Mouse (Mus musculus): ENCODE measurements at regions not wholly inside any gene's neighbourhood (a gene's known extent, or its start where the extent isn't known, plus 50 kb on each side); places are given as distances from the start of the nearest gene placed in this dataset.

DNA sequence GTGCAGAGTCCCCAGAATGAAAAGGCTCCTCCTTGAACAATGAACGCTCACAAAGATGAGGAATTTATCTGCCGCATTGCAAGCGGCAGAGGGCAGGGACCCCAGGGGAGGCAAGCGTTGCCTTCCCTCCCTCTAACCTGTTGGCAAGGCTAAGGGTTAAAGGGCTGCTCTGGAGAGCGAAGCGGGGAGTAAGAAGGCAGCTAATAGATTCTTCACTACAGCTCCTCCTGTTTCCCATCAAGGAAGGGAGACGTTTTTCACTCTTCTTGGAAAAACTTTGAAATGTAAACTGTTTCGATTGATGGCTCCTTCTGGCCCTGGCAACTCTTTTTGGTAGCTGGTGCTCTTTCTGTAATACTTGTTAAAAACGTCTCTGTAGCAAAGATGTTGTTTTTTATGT, 162.9 kb downstream of the Cetn3 start:
- no peak for TF ChIP-seq POLR2A (IDR thresholded peaks at IDR 0.05; ENCODE audit: low read depth, low read length)
- TF ChIP-seq CTCF (IDR thresholded peaks at IDR 0.05; ENCODE audit: borderline replicate concordance, insufficient read depth, low read length) = no peak

Data from embryonic fibroblast, embryonic 13.5 days (primary cell).